Mouse (Mus musculus): ENCODE data around the gene Knl1. TPM values are rescaled to one million over a fixed set of nuclear protein-coding genes. Genes with fewer than 3 reads are reported as not detected.

Gene Knl1
- total and polyA plus RNA-seq, 2 experiments = 0.28 TPM; not detected in 1

DNA sequence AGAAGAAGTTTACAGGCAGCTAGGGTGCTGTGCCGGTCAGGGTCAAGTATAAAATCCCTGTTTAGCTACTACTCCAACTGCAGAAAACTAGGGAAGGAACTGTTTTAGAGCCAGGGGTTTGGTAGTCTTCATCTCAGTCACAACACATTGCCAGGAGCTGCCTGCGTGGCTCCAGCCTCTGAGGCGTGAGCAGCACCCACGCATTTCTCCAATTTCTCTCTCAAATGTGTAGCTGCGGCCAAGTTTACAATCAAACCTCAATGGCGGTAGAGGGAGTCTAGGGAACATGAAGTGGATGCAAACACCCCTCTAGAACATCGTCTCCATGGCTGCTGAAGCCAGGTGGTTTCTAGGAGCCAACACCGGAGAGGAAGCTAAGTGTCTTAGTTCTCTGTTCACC lies 100.9 kb downstream of the Knl1 start:
- TF ChIP-seq POLR2A (IDR thresholded peaks at IDR 0.05; ENCODE audit: extremely low read depth, insufficient read depth, low read length) = no peak
- TF ChIP-seq CTCF (IDR thresholded peaks at IDR 0.05; ENCODE audit: low read depth, low read length) = no peak
- WGBS = 95% methylated on average over 8 of the region's 8 CpGs
- Histone ChIP-seq H3K79me2 (ENCODE audit: control insufficient read depth, insufficient read depth, low read length) (no peaks in the 10 kb centered on the region), H3K27me3 (ENCODE audit: control insufficient read depth, insufficient read depth, low read length) (no peaks in the 10 kb centered on the region), H3K4me3 (ENCODE audit: insufficient read depth, low read depth, low read length) (no peak overlapping the region), H3K9ac (ENCODE audit: low read depth, low read length) (no peak overlapping the region), H3K4me1 (ENCODE audit: control insufficient read depth, insufficient read depth, low read length) (no peaks in the 10 kb centered on the region), H3K36me3 (ENCODE audit: control insufficient read depth, insufficient read depth, low read length) (peaks cover 74% of the 10 kb centered on the region), H3K27ac (replicated peaks; ENCODE audit: insufficient read depth, low read depth, low read length) (no peak overlapping the region)
- no peak for DNase-seq (ENCODE audit: extremely low read depth, low read depth, low spot score)

DNA sequence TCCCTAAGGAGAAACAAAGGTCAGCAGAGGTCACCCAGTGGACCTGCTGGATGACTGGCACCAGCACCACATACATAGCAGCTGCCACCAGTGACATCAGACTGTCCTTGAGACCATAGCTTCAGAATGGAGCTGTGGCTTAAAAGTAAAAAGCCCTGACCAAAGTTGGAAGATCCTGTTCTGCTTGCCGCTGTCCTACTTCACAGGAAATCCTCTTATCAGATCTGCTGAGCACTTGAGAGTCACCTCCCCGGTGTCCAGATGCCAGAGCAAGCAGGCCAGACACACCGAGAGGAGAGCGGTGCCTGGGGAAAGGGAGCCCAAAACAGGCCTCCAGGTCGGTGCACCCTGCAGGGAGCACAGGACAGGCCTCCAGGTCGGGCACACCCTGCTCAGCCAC lies 105.3 kb downstream of the Knl1 start:
- H3K27me3 ChIP-seq (ENCODE audit: control insufficient read depth, insufficient read depth, low read length) = no peaks in the 10 kb centered on the region
- 82% methylated on average over 6 of the region's 6 CpGs for WGBS
- DNase-seq (ENCODE audit: extremely low read depth, low read depth, low spot score) = no peak
- H3K4me3 ChIP-seq (ENCODE audit: insufficient read depth, low read depth, low read length) = no peak overlapping the region
- H3K9ac ChIP-seq (ENCODE audit: low read depth, low read length) = no peak overlapping the region
- H3K36me3 ChIP-seq (ENCODE audit: control insufficient read depth, insufficient read depth, low read length) = peaks cover 49% of the 10 kb centered on the region
- TF ChIP-seq CTCF (IDR thresholded peaks at IDR 0.05; ENCODE audit: low read depth, low read length) (no peak), POLR2A (IDR thresholded peaks at IDR 0.05; ENCODE audit: extremely low read depth, insufficient read depth, low read length) (no peak)
- H3K4me1 ChIP-seq (ENCODE audit: control insufficient read depth, insufficient read depth, low read length) = peaks cover 7% of the 10 kb centered on the region
- peaks cover 5% of the 10 kb centered on the region; the same call in 1 of the 2 replicates for H3K79me2 ChIP-seq (ENCODE audit: control insufficient read depth, insufficient read depth, low read length)
- no peak overlapping the region for H3K27ac ChIP-seq (replicated peaks; ENCODE audit: insufficient read depth, low read depth, low read length)

DNA sequence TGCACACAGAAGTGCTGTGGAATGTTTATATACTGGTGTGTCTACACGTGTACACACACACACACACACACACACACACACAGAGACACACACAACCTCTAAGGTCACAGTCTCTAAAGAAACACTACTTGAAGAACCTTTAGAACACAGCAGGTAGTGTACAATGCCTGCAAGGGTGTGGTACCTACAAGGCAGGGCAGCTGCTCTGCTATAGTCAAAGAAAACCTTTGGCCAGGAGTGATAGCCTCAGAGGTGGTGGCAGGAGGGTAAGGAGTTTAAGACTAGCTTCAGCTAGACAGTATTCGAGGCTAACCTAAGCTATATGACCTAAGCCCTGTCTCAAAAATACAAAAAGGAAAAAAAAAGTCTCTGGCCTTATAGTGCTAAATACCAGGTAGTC lies 107.8 kb downstream of the Knl1 start:
- Histone ChIP-seq H3K4me3 (ENCODE audit: insufficient read depth, low read depth, low read length) (no peak overlapping the region), H3K27ac (replicated peaks; ENCODE audit: insufficient read depth, low read depth, low read length) (no peak overlapping the region)

More for the DNA sequence above, 107.8 kb downstream of the Knl1 start:
- no peak for TF ChIP-seq CTCF (IDR thresholded peaks at IDR 0.05; ENCODE audit: low read depth, low read length)
- no peak for TF ChIP-seq POLR2A (IDR thresholded peaks at IDR 0.05; ENCODE audit: extremely low read depth, insufficient read depth, low read length)
- 59% methylated on average over 2 of the region's 2 CpGs for WGBS
- DNase-seq (ENCODE audit: extremely low read depth, low read depth, low spot score) = no peak
- peaks cover 5% of the 10 kb centered on the region; the same call in 1 of the 2 replicates for H3K79me2 ChIP-seq (ENCODE audit: control insufficient read depth, insufficient read depth, low read length)
- peaks cover 27% of the 10 kb centered on the region for H3K36me3 ChIP-seq (ENCODE audit: control insufficient read depth, insufficient read depth, low read length)
- peaks cover 7% of the 10 kb centered on the region for H3K4me1 ChIP-seq (ENCODE audit: control insufficient read depth, insufficient read depth, low read length)
- no peak overlapping the region for H3K9ac ChIP-seq (ENCODE audit: low read depth, low read length)
- H3K27me3 ChIP-seq (ENCODE audit: control insufficient read depth, insufficient read depth, low read length) = no peaks in the 10 kb centered on the region

Other genes with a start within 250 kb of the Knl1 start
- gene Knstrn, start 233.1 kb upstream of the Knl1 start, total RNA-seq (2014; rRNA removed) = 0.83 and 2.7 TPM in 2 replicates
- gene Knstrn, start 233.1 kb upstream of the Knl1 start, polyA plus RNA-seq (2012; rRNA removed) = 0.11 and 0.22 TPM in 2 replicates
- 127 and 146 TPM in 2 replicates for gene Ivd, start 185.2 kb upstream of the Knl1 start, total RNA-seq (2014; rRNA removed)
- 146 and 216 TPM in 2 replicates for gene Ivd, start 185.2 kb upstream of the Knl1 start, polyA plus RNA-seq (2012; rRNA removed)
- 2.3 and 3.1 TPM in 2 replicates for gene Bahd1, start 146.7 kb upstream of the Knl1 start, total RNA-seq (2014; rRNA removed)
- gene Bahd1, start 146.7 kb upstream of the Knl1 start, polyA plus RNA-seq (2012; rRNA removed) = 5.8 and 6.3 TPM in 2 replicates
- 0.55 and 1.2 TPM in 2 replicates for gene Chst14, start 120.6 kb upstream of the Knl1 start, total RNA-seq (2014; rRNA removed)
- gene Chst14, start 120.6 kb upstream of the Knl1 start, polyA plus RNA-seq (2012; rRNA removed) = 1.8 and 2.0 TPM in 2 replicates
- 5.1 and 5.3 TPM in 2 replicates for gene Ccdc32, start 17.7 kb upstream of the Knl1 start, total RNA-seq (2014; rRNA removed)
- gene Ccdc32, start 17.7 kb upstream of the Knl1 start, polyA plus RNA-seq (2012; rRNA removed) = 3.0 and 3.1 TPM in 2 replicates
- 2.3 and 3.8 TPM in 2 replicates for gene Rpusd2, start 12.3 kb upstream of the Knl1 start, total RNA-seq (2014; rRNA removed)
- 2.9 and 3.0 TPM in 2 replicates for gene Rpusd2, start 12.3 kb upstream of the Knl1 start, polyA plus RNA-seq (2012; rRNA removed)
- 0.65 and 1.5 TPM in 2 replicates for gene Rad51, start 65.7 kb downstream of the Knl1 start, total RNA-seq (2014; rRNA removed)
- gene Rad51, start 65.7 kb downstream of the Knl1 start, polyA plus RNA-seq (2012; rRNA removed) = 0.37 and 0.51 TPM in 2 replicates
- 47.7 and 63.6 TPM in 2 replicates for gene Rmdn3, start 109.9 kb downstream of the Knl1 start, total RNA-seq (2014; rRNA removed)
- 26.4 and 34.9 TPM in 2 replicates for gene Rmdn3, start 109.9 kb downstream of the Knl1 start, polyA plus RNA-seq (2012; rRNA removed)
- gene Gchfr, start 120.7 kb downstream of the Knl1 start, total RNA-seq (2014; rRNA removed) = 275 and 332 TPM in 2 replicates
- 597 and 710 TPM in 2 replicates for gene Gchfr, start 120.7 kb downstream of the Knl1 start, polyA plus RNA-seq (2012; rRNA removed)
- gene Gm14137, start 127.4 kb downstream of the Knl1 start, total RNA-seq (2014; rRNA removed) = not detected in 2 replicates
- gene Gm14137, start 127.4 kb downstream of the Knl1 start, polyA plus RNA-seq (2012; rRNA removed) = not detected in 2 replicates
- gene Zfyve19, start 161.5 kb downstream of the Knl1 start, total RNA-seq (2014; rRNA removed) = 15.9 and 20.5 TPM in 2 replicates
- gene Zfyve19, start 161.5 kb downstream of the Knl1 start, polyA plus RNA-seq (2012; rRNA removed) = 27.2 and 28.8 TPM in 2 replicates
- 1.8 and 3.6 TPM in 2 replicates for gene Dnajc17, start 161.7 kb downstream of the Knl1 start, total RNA-seq (2014; rRNA removed)
- gene Dnajc17, start 161.7 kb downstream of the Knl1 start, polyA plus RNA-seq (2012; rRNA removed) = 1.5 and 2.6 TPM in 2 replicates
- gene Ppp1r14d, start 182.8 kb downstream of the Knl1 start, total RNA-seq (2014; rRNA removed) = not detected in 2 replicates
- 0.11 TPM in 1 of 2 replicates, not detected in the other for gene Ppp1r14d, start 182.8 kb downstream of the Knl1 start, polyA plus RNA-seq (2012; rRNA removed)
- gene Spint1, start 190.2 kb downstream of the Knl1 start, total RNA-seq (2014; rRNA removed) = 0.28 and 0.54 TPM in 2 replicates
- 0.23 and 0.34 TPM in 2 replicates for gene Spint1, start 190.2 kb downstream of the Knl1 start, polyA plus RNA-seq (2012; rRNA removed)
- not detected in 2 replicates for gene Rhov, start 224.2 kb downstream of the Knl1 start, total RNA-seq (2014; rRNA removed)
- gene Rhov, start 224.2 kb downstream of the Knl1 start, polyA plus RNA-seq (2012; rRNA removed) = not detected in 2 replicates
- 4.4 and 7.5 TPM in 2 replicates for gene Vps18, start 241.6 kb downstream of the Knl1 start, total RNA-seq (2014; rRNA removed)
- gene Vps18, start 241.6 kb downstream of the Knl1 start, polyA plus RNA-seq (2012; rRNA removed) = 13.4 and 14.8 TPM in 2 replicates

Data from liver, adult 2 months (tissue).